Mouse (Mus musculus) cortical plate, adult 2 months (tissue): ENCODE measurements around the gene Epop.

Experiments used
- CTCF ChIP-seq: fragments of 200-500 bp; IDR thresholded peaks from 2 replicates; pipeline ENCODE4 v1.5.1; 2011; ENCODE audit warnings: mild to moderate bottlenecking, control low read depth, low read length; ENCODE audit not compliant: insufficient read depth; ENCODE audit errors: extremely low read depth
- POLR2A ChIP-seq: fragments of 200-500 bp; IDR thresholded peaks from 2 replicates; pipeline ENCODE4 v1.6.1; 2011; ENCODE audit warnings: mild to moderate bottlenecking, low read length, control low read depth; ENCODE audit not compliant: insufficient read depth; ENCODE audit errors: extremely low read depth

DNA sequence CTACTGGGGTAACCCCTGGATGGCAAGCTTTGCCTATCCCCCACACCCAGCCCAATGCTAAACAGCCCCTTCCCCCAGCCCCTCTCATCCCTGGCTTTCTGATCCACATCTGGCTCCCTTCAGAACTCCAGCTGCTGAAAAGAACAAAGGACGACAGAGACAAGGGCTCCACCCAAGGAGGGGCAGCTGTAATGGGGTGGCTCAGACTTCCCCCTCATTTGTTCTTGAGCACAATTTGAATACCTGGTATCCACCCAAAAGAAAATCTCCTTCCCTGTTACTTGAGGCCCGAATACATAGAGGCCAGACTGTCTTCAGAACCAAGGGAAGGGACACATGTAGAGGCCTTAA lies 41.6 kb upstream of the Epop start:
- TF ChIP-seq POLR2A (no peak), CTCF (no peak)
